Mouse (Mus musculus): ENCODE measurements at regions not wholly inside any gene's neighbourhood (a gene's known extent, or its start where the extent isn't known, plus 50 kb on each side); places are given as distances from the start of the nearest gene placed in this dataset.

DNA sequence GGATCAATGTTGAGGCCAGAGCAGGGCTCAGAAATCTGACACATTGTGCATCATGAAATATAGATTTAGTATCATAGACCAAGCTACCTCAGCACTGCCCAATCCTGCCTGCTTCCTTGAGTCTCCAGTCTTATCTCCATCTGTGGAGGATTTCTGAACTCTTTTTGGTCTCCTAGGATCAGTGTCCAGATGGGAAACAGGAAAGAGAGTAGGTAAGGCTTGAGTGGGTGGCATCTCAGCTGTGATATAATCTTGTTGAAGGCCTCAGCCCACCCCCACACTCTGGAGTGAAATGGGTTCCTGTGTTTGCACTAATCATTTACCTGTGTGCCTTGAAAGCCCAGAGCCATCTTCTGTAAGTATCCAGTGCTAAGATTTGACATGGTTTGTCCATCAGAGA is 74.3 kb upstream of the Aff3 start:
- DNase-seq = peak; percentile 20

GRCm38 (mm10) chr1:38735768-38736167 is 71.0 kb upstream of the Aff3 start:
- DNase-seq = no peak

GRCm38 (mm10) chr1:38733201-38733600 is 68.4 kb upstream of the Aff3 start:
- DNase-seq = no peak

- DNase-seq = peak; percentile 45
Observed at GRCm38 (mm10) chr1:38729977-38730782, 65.4 kb upstream of the Aff3 start.

DNA sequence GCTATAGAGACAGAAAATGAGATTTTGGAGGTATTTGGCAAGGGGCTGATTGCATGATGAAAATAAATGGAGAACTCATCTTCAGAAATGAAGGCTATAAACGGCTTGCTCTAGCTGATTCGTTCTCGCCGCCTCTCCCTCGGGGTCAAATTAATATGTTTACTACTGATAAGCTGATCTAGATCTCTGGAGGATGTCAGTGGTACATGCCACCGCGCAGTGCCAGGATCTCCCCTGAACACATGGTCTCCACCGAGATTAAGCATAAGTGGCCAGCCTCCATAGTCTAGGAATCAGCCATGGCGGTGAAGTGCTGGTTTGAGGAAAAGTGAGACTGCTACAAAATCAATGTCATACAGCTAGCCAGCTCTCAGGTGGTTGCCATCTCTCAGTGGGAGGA is 61.0 kb upstream of the Aff3 start:
- DNase-seq = no peak

DNA sequence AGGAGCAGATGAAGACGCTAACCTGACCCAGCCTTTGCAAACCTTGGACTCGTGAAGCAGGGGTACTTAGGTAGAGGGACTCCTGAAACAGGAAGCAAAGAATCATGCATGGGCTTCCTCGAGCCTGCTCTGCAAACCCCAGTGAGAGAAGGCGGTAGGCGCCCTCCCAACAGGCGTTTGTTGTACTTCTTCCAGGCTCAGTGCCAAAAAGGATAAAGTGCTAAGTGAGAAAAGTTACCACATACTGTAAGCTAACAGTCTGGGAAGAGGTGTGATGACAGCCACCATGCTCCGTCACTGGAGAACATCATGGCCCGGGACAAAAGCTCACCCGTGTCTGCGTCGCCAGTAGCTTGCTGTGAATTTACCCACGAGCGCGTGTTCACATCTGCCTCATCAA is 59.9 kb upstream of the Aff3 start:
- no peak for DNase-seq

GRCm38 (mm10) chr1:38722155-38722554 is 57.4 kb upstream of the Aff3 start:
- no peak for DNase-seq

DNA sequence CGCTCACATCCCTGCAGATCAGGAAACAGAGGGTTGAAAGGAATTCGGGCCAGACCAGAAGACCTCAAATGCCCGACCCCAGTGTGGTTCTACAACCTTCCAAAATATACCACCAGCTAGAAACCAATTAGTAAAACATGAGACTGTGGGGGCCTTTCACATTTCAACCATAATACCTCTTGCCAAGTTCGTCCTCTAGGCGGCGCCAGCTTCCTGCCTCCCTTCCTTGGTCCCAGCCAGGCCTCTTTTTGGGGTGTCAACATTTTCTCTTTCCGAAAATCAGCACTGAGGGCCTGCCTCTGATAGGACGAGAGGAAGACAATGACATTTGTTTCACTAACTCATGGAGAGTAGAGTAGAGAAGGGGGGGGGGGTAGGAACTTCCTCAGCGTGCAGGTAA is 55.5 kb upstream of the Aff3 start:
- no peak for DNase-seq

- DNase-seq = no peak
Observed at GRCm38 (mm10) chr1:38715621-38716020, 50.9 kb upstream of the Aff3 start.

Measured in right cerebral cortex, adult 18-20 months (tissue).